Mouse (Mus musculus) stomach, postnatal 0 days (tissue): ENCODE data around the gene Furin.

ENCODE experiments used
- CTCF ChIP-seq: IDR thresholded peaks from 2 replicates; pipeline ENCODE4 v1.5.1; 2016; ENCODE audit warnings: antibody characterized with exemption, low read depth, mild to moderate bottlenecking, moderate library complexity
- EP300 ChIP-seq: optimal IDR thresholded peaks from 2 replicates; pipeline ENCODE3; 2016; ENCODE audit warnings: antibody characterized with exemption

GRCm38 (mm10) chr7:80426363-80426762, 21.1 kb upstream of the Furin start:
- TF ChIP-seq CTCF (no peak), EP300 (no peak)
